ENCODE assay signal across 9 mouse cellular contexts in genomic region chr16:97804680-97805547, GRCm38 (mm10). TPM values are rescaled to one million over a fixed set of nuclear protein-coding genes. Genes with fewer than 3 reads are reported as not detected.
DNase-seq lines count a peak whose midpoint lies in the region; ATAC-seq and TF ChIP-seq lines count a peak whose summit lies in the region.
"Had no signal": no experiment of that assay in that cellular context is flagged by ENCODE, and none has a peak within 500 bp of the region (broad histone marks: within the 10 kb centered on the region; RNA-seq: fewer than 3 reads in every experiment).

No protein-coding gene starts in this region.

- no peak for TF ChIP-seq POLR2A in testis, adult 2 months (IDR thresholded peaks at IDR 0.05; ENCODE audit: control insufficient read depth, low read depth, low read length)

- no peaks in the 10 kb centered on the region for H3K27me3 ChIP-seq in midbrain, embryonic 11.5 days (ENCODE audit: control insufficient read depth, insufficient read depth, low read length)
- H3K27me3 ChIP-seq in midbrain, embryonic 15.5 days (replicated peaks), result no peaks in the 10 kb centered on the region
- H3K27me3 ChIP-seq in intestine, postnatal 0 days (replicated peaks; ENCODE audit: control insufficient read depth, insufficient read depth, low read length), result no peaks in the 10 kb centered on the region
- no peaks in the 10 kb centered on the region for H3K27me3 ChIP-seq in limb, embryonic 10.5 days (ENCODE audit: low read depth, poor library complexity, severe bottlenecking)
- H3K27me3 ChIP-seq in neural tube, embryonic 13.5 days, result no peaks in the 10 kb centered on the region
- H3K27me3 ChIP-seq in testis, adult 2 months (ENCODE audit: control insufficient read depth, insufficient read depth, low read length), result no peaks in the 10 kb centered on the region
- H3K27me3 ChIP-seq: embryonic facial prominence, embryonic 12.5 days had no signal

- no peak overlapping the region for H3K9ac ChIP-seq in midbrain, embryonic 11.5 days (ENCODE audit: low read length)
- H3K9ac ChIP-seq in midbrain, embryonic 15.5 days, result no peak overlapping the region
- H3K9ac ChIP-seq in intestine, postnatal 0 days (ENCODE audit: low read depth, low read length), result no peak overlapping the region
- H3K9ac ChIP-seq in neural tube, embryonic 13.5 days, result no peak overlapping the region
- H3K9ac ChIP-seq: embryonic facial prominence, embryonic 12.5 days had no signal

- no peaks in the 10 kb centered on the region for H3K9me3 ChIP-seq in midbrain, embryonic 11.5 days (ENCODE audit: control insufficient read depth, low read length)
- H3K9me3 ChIP-seq in midbrain, embryonic 15.5 days, result no peaks in the 10 kb centered on the region
- no peaks in the 10 kb centered on the region for H3K9me3 ChIP-seq in intestine, postnatal 0 days (ENCODE audit: control insufficient read depth)
- no peaks in the 10 kb centered on the region for H3K9me3 ChIP-seq in limb, embryonic 10.5 days (replicated peaks)
- H3K9me3 ChIP-seq in neural tube, embryonic 13.5 days, result no peaks in the 10 kb centered on the region
- H3K9me3 ChIP-seq: embryonic facial prominence, embryonic 12.5 days had no signal

- peak; percentile 93 for DNase-seq in midbrain, embryonic 11.5 days (ENCODE audit: low spot score, missing footprints)
- peak; percentile 81 to 92 for DNase-seq in cerebellum, postnatal 25 days
- DNase-seq in frontal cortex, postnatal 36 days (ENCODE audit: low spot score in 2 of 2), result peak; percentile 71 to 86
- peak; percentile 57 for DNase-seq in limb, embryonic 10.5 days (ENCODE audit: low spot score)

- H3K4me3 ChIP-seq in midbrain, embryonic 11.5 days (ENCODE audit: low read depth, low read length), result no peak overlapping the region
- no peak overlapping the region for H3K4me3 ChIP-seq in midbrain, embryonic 15.5 days
- H3K4me3 ChIP-seq in intestine, postnatal 0 days (ENCODE audit: low read depth, low read length), result no peak overlapping the region
- H3K4me3 ChIP-seq in limb, embryonic 10.5 days, result no peak overlapping the region
- no peak overlapping the region for H3K4me3 ChIP-seq in neural tube, embryonic 13.5 days
- no peak overlapping the region for H3K4me3 ChIP-seq in testis, adult 2 months (ENCODE audit: control insufficient read depth, low read depth, low read length)
- H3K4me3 ChIP-seq: embryonic facial prominence, embryonic 12.5 days had no signal

- peak; percentile 92 for TF ChIP-seq CTCF in intestine, postnatal 0 days (IDR thresholded peaks at IDR 0.05; ENCODE audit: low read depth)
- peak; percentile 54; the same call in 1 of the 2 replicates for TF ChIP-seq CTCF in testis, adult 2 months (IDR thresholded peaks at IDR 0.05; ENCODE audit: control insufficient read depth, insufficient read depth, insufficient replicate concordance, low read depth, low read length)

- H3K4me1 ChIP-seq in midbrain, embryonic 11.5 days (ENCODE audit: control insufficient read depth, insufficient read depth, low read length), result no peaks in the 10 kb centered on the region
- H3K4me1 ChIP-seq in midbrain, embryonic 15.5 days, result no peaks in the 10 kb centered on the region
- H3K4me1 ChIP-seq in intestine, postnatal 0 days (replicated peaks; ENCODE audit: control insufficient read depth, insufficient read depth, low read length), result no peaks in the 10 kb centered on the region
- no peaks in the 10 kb centered on the region for H3K4me1 ChIP-seq in limb, embryonic 10.5 days
- H3K4me1 ChIP-seq in neural tube, embryonic 13.5 days (replicated peaks), result no peaks in the 10 kb centered on the region
- H3K4me1 ChIP-seq in testis, adult 2 months (ENCODE audit: control insufficient read depth, insufficient read depth, low read length), result no peaks in the 10 kb centered on the region
- H3K4me1 ChIP-seq: embryonic facial prominence, embryonic 12.5 days had no signal

- H3K27ac ChIP-seq in midbrain, embryonic 11.5 days (ENCODE audit: low read depth, low read length), result no peak overlapping the region
- no peak overlapping the region for H3K27ac ChIP-seq in midbrain, embryonic 15.5 days
- no peak overlapping the region for H3K27ac ChIP-seq in intestine, postnatal 0 days (ENCODE audit: low read depth, low read length)
- H3K27ac ChIP-seq in limb, embryonic 10.5 days, result no peak overlapping the region
- no peak overlapping the region for H3K27ac ChIP-seq in neural tube, embryonic 13.5 days (replicated peaks)
- no peak overlapping the region for H3K27ac ChIP-seq in testis, adult 2 months (ENCODE audit: control insufficient read depth, insufficient read depth, low read depth, low read length)
- H3K27ac ChIP-seq: embryonic facial prominence, embryonic 12.5 days had no signal

- WGBS in midbrain, embryonic 11.5 days, result 75% methylated on average over 7 of the region's 7 CpGs
- 79% methylated on average over 7 of the region's 7 CpGs for WGBS in midbrain, embryonic 15.5 days
- WGBS in intestine, postnatal 0 days, result 77% methylated on average over 7 of the region's 7 CpGs
- 83% methylated on average over 7 of the region's 7 CpGs for WGBS in limb, embryonic 10.5 days
- WGBS in neural tube, embryonic 13.5 days, result 76% methylated on average over 7 of the region's 7 CpGs

- H3K4me2 ChIP-seq in midbrain, embryonic 11.5 days, result no peak overlapping the region
- H3K4me2 ChIP-seq in midbrain, embryonic 15.5 days, result no peak overlapping the region
- H3K4me2 ChIP-seq in intestine, postnatal 0 days (replicated peaks; ENCODE audit: low read depth), result no peak overlapping the region
- no peak overlapping the region for H3K4me2 ChIP-seq in neural tube, embryonic 13.5 days
- H3K4me2 ChIP-seq: embryonic facial prominence, embryonic 12.5 days had no signal

- H3K36me3 ChIP-seq in midbrain, embryonic 11.5 days (ENCODE audit: control insufficient read depth, insufficient read depth, low read length), result peaks cover 35% of the 10 kb centered on the region
- H3K36me3 ChIP-seq in midbrain, embryonic 15.5 days (replicated peaks), result peaks cover 68% of the 10 kb centered on the region
- H3K36me3 ChIP-seq in intestine, postnatal 0 days (ENCODE audit: control insufficient read depth, insufficient read depth), result peaks cover 77% of the 10 kb centered on the region
- H3K36me3 ChIP-seq in limb, embryonic 10.5 days, result peaks cover 93% of the 10 kb centered on the region
- H3K36me3 ChIP-seq in neural tube, embryonic 13.5 days, result peaks cover 94% of the 10 kb centered on the region
- no peaks in the 10 kb centered on the region; the same call in 1 of the 2 replicates for H3K36me3 ChIP-seq in testis, adult 2 months (ENCODE audit: control insufficient read depth, insufficient read depth, low read length)

- no peak for ATAC-seq in midbrain, embryonic 11.5 days (ENCODE audit: low FRiP score)
- no peak; the same call in 1 of the 2 replicates for ATAC-seq in midbrain, embryonic 15.5 days (replicated peaks)
- ATAC-seq in intestine, postnatal 0 days, result peak; percentile 58; the same call in 1 of the 2 replicates
- peak; percentile 56 for ATAC-seq in neural tube, embryonic 13.5 days (ENCODE audit: low read depth)

RNA-seq across cellular contexts. Expression of gene Ripk4, which starts 41.3 kb away (rescaled TPM):
- polyA plus RNA-seq in midbrain, embryonic 11.5 days (2014; fragmentation: Nextera tagmentation; extraction: Ambion mirVana), result 0.57 and 0.94 TPM in 2 replicates
- 0.36 and 0.71 TPM in 2 replicates for polyA plus RNA-seq in midbrain, embryonic 15.5 days (2015; fragmentation: Nextera tagmentation; extraction: Ambion mirVana)
- 11.9 and 12.9 TPM in 2 replicates for polyA plus RNA-seq in intestine, postnatal 0 days (2015; fragmentation: Nextera tagmentation; extraction: Ambion mirVana)
- 4.9 and 5.3 TPM in 2 replicates for polyA plus RNA-seq in limb, embryonic 10.5 days (2016; fragmentation: Nextera tagmentation; extraction: Ambion mirVana)
- 0.37 and 0.46 TPM in 2 replicates for polyA plus RNA-seq in neural tube, embryonic 13.5 days (2015; fragmentation: Nextera tagmentation; extraction: Ambion mirVana)
- polyA plus RNA-seq in testis, adult 2 months (2012; rRNA removed), result 1.7 and 1.8 TPM in 2 replicates

RNA-seq across cellular contexts. Expression of gene Prdm15, which starts 46.7 kb away (rescaled TPM):
- polyA plus RNA-seq in midbrain, embryonic 11.5 days (2014; fragmentation: Nextera tagmentation; extraction: Ambion mirVana), result 12.0 and 12.2 TPM in 2 replicates
- 12.9 and 15.6 TPM in 2 replicates for polyA plus RNA-seq in midbrain, embryonic 15.5 days (2015; fragmentation: Nextera tagmentation; extraction: Ambion mirVana)
- 1.3 and 2.4 TPM in 2 replicates for polyA plus RNA-seq in intestine, postnatal 0 days (2015; fragmentation: Nextera tagmentation; extraction: Ambion mirVana)
- polyA plus RNA-seq in limb, embryonic 10.5 days (2016; fragmentation: Nextera tagmentation; extraction: Ambion mirVana), result 14.1 and 17.1 TPM in 2 replicates
- polyA plus RNA-seq in neural tube, embryonic 13.5 days (2015; fragmentation: Nextera tagmentation; extraction: Ambion mirVana), result 11.1 and 11.3 TPM in 2 replicates
- 3.6 and 5.0 TPM in 2 replicates for polyA plus RNA-seq in testis, adult 2 months (2012; rRNA removed)

Comparison
In these comparisons a context has a peak if more than half of its experiments do, and no peak if none do; other contexts are left out.
1. ATAC-seq: peak in intestine, postnatal 0 days (single experiment) and neural tube, embryonic 13.5 days (single experiment); none in midbrain, embryonic 11.5 days (single experiment) and midbrain, embryonic 15.5 days (single experiment).
2. Peak in every context shown above with its lines, with median percentiles within 50 percentile points of each other: DNase-seq.